Mouse (Mus musculus) thymus, postnatal 4 days (tissue): ENCODE data around the gene Adnp.
"Not testable (repeated sequence)": the region's sequence is repeated elsewhere in the genome, so short reads cannot be mapped to it uniquely, and the experiment has no call there.

Experiments
- DNase-seq: peaks from one replicate; pipeline ENCODE4 v3.0.0; 2021

The Adnp gene

GRCm38 (mm10) chr2:168205681-168206631 is 956 bp downstream of the Adnp start:
- DNase-seq = peak; percentile 62

- peak; percentile 96 for DNase-seq
Observed at GRCm38 (mm10) chr2:168205265-168205664, 1.6 kb downstream of the Adnp start.

- no peak for DNase-seq
Observed at GRCm38 (mm10) chr2:168204476-168204999, 2.4 kb downstream of the Adnp start.

- no peak for DNase-seq
Observed at GRCm38 (mm10) chr2:168200014-168200691, 6.8 kb downstream of the Adnp start.

GRCm38 (mm10) chr2:168199476-168199875 is 7.4 kb downstream of the Adnp start:
- DNase-seq = no peak

GRCm38 (mm10) chr2:168198421-168198820 is 8.5 kb downstream of the Adnp start:
- DNase-seq = no peak

GRCm38 (mm10) chr2:168195721-168196120 is 11.2 kb downstream of the Adnp start:
- DNase-seq = no peak

- no peak for DNase-seq
Observed at GRCm38 (mm10) chr2:168193685-168194084, 13.2 kb downstream of the Adnp start.

- no peak for DNase-seq
Observed at GRCm38 (mm10) chr2:168191856-168192255, 15.1 kb downstream of the Adnp start.

- no peak for DNase-seq
Observed at GRCm38 (mm10) chr2:168175946-168176345, 31.0 kb downstream of the Adnp start.

- peak; percentile 59 for DNase-seq
Observed at GRCm38 (mm10) chr2:168170167-168170685, 36.7 kb downstream of the Adnp start.

GRCm38 (mm10) chr2:168169800-168170113 is 37.2 kb downstream of the Adnp start:
- DNase-seq = peak; percentile 23

GRCm38 (mm10) chr2:168168892-168169799 is 37.8 kb downstream of the Adnp start:
- DNase-seq = no peak

- no peak for DNase-seq
Observed at GRCm38 (mm10) chr2:168167781-168168180, 39.1 kb downstream of the Adnp start.

- DNase-seq = no peak
Observed at GRCm38 (mm10) chr2:168166750-168167460, 40.0 kb downstream of the Adnp start.

GRCm38 (mm10) chr2:168161978-168162377 is 44.9 kb downstream of the Adnp start:
- no peak for DNase-seq

GRCm38 (mm10) chr2:168161514-168161971 is 45.4 kb downstream of the Adnp start:
- no peak for DNase-seq

- no peak for DNase-seq
Observed at GRCm38 (mm10) chr2:168160370-168160930, 46.5 kb downstream of the Adnp start.

GRCm38 (mm10) chr2:168158911-168159711 is 47.8 kb downstream of the Adnp start:
- DNase-seq = peak; percentile 75

- not testable (repeated sequence) for DNase-seq
Observed at GRCm38 (mm10) chr2:168157974-168158373, 48.9 kb downstream of the Adnp start.
